Mouse (Mus musculus): ENCODE results near the gene Stk33.

- TF ChIP-seq CTCF (IDR thresholded peaks at IDR 0.05; ENCODE audit: low read depth, low read length) (no peak), POLR2A (IDR thresholded peaks at IDR 0.05; ENCODE audit: extremely low read depth, insufficient read depth, low read length) (no peak)
These were observed 162.3 kb downstream of the Stk33 start for GRCm38 (mm10) chr7:109276622-109277021.

All from liver, adult 2 months (tissue).